Mouse (Mus musculus) MEL (cell line): Measurements from ENCODE around the gene Scaf4. TPM values are rescaled to one million over a fixed set of nuclear protein-coding genes. Genes with fewer than 3 reads are reported as not detected.
A peak's percentile ranks its signal among the peaks of the same experiment; 100 is the strongest.

Experiments
- DNase-seq: peaks from one replicate; pipeline ENCODE4 v3.0.0; 2011; ENCODE audit warnings: low read depth, low spot score
- H3K27ac ChIP-seq: 2 replicates; pipeline ENCODE4 v1.5.1; 2012; ENCODE audit warnings: low read depth, mild to moderate bottlenecking, control low read depth, low read length, moderate library complexity; ENCODE audit not compliant: control insufficient read depth
- H3K27me3 ChIP-seq, 2 experiments: fragments of 150-350 bp in 1 of 2; sonication (generic) in 1 of 2; 2 replicates each; pipeline ENCODE4 v1.6.1; 2012; ENCODE audit warnings: low read length in 2 of 2, mild to moderate bottlenecking in 2 of 2, improper control_type of control experiment in 1 of 2, moderate library complexity in 1 of 2; ENCODE audit not compliant: insufficient read depth in 2 of 2, control insufficient read depth in 1 of 2
- H3K36me3 ChIP-seq, 2 experiments: 2 replicates each; pipeline ENCODE4 v1.6.1; 2012 to 2014; ENCODE audit warnings: low read length in 2 of 2, improper control_type of control experiment in 1 of 2, inconsistent platforms in 1 of 2, mild to moderate bottlenecking in 1 of 2; ENCODE audit not compliant: insufficient read depth in 2 of 2, control insufficient read depth in 1 of 2
- H3K4me1 ChIP-seq, 2 experiments: fragments of 150-350 bp in 1 of 2; sonication (generic) in 1 of 2; 2 replicates each; pipeline ENCODE4 v1.6.1; 2012; ENCODE audit warnings: low read length in 2 of 2, improper control_type of control experiment in 1 of 2, mild to moderate bottlenecking in 1 of 2; ENCODE audit not compliant: insufficient read depth in 2 of 2, control insufficient read depth in 1 of 2
- H3K4me3 ChIP-seq, 2 experiments: fragments of 150-350 bp in 1 of 2; sonication (generic) in 1 of 2; 2 replicates each; pipeline ENCODE4 v1.5.1; 2012; ENCODE audit warnings: low read depth in 2 of 2, low read length in 2 of 2, mild to moderate bottlenecking in 2 of 2, moderate library complexity in 2 of 2, control low read depth in 1 of 2, improper control_type of control experiment in 1 of 2; ENCODE audit not compliant: control insufficient read depth in 1 of 2, insufficient read depth in 1 of 2
- H3K79me2 ChIP-seq: 2 replicates; pipeline ENCODE4 v1.6.1; 2012; ENCODE audit warnings: mild to moderate bottlenecking, low read length, moderate library complexity; ENCODE audit not compliant: control insufficient read depth, poor library complexity, insufficient read depth
- H3K9ac ChIP-seq: 2 replicates; pipeline ENCODE4 v1.6.1; 2012; ENCODE audit warnings: low read depth, mild to moderate bottlenecking, control low read depth, low read length, moderate library complexity; ENCODE audit not compliant: control insufficient read depth, poor library complexity, severe bottlenecking
- H3K9me3 ChIP-seq: fragments of 150-350 bp; sonication (generic); replicated peaks from 2 replicates; pipeline ENCODE4 v1.6.1; 2012; ENCODE audit warnings: mild to moderate bottlenecking, low read length, improper control_type of control experiment, moderate library complexity; ENCODE audit not compliant: insufficient read depth
- BHLHE40 ChIP-seq: IDR thresholded peaks from 2 replicates; pipeline ENCODE4 v1.6.1; 2012; ENCODE audit warnings: low read depth, mild to moderate bottlenecking, inconsistent platforms, low read length, improper control_type of control experiment, borderline replicate concordance
- CHD1 ChIP-seq: IDR thresholded peaks from 2 replicates; pipeline ENCODE4 v1.6.1; 2012; ENCODE audit warnings: low read depth, mild to moderate bottlenecking, inconsistent platforms, low read length, improper control_type of control experiment
- CTCF ChIP-seq, 3 experiments: IDR thresholded peaks in 2 of 3; conservative IDR thresholded peaks in 1 of 3; 2 replicates each; pipeline ENCODE4 v1.5.1; 2011 to 2012; ENCODE audit warnings: low read length in 3 of 3, low read depth in 2 of 3, mild to moderate bottlenecking in 2 of 3, improper control_type of control experiment in 1 of 3, inconsistent platforms in 1 of 3, mixed read lengths in 1 of 3, moderate library complexity in 1 of 3; ENCODE audit not compliant: control insufficient read depth in 1 of 3, insufficient read depth in 1 of 3, poor library complexity in 1 of 3, severe bottlenecking in 1 of 3
- E2F4 ChIP-seq: IDR thresholded peaks from 2 replicates; pipeline ENCODE4 v1.6.1; 2011; ENCODE audit warnings: low read depth, low read length, improper control_type of control experiment, borderline replicate concordance
- ELF1 ChIP-seq: IDR thresholded peaks from 2 replicates; pipeline ENCODE4 v1.6.1; 2014; ENCODE audit warnings: low read depth, mild to moderate bottlenecking, inconsistent platforms, low read length, improper control_type of control experiment, moderate library complexity
- GABPA ChIP-seq: IDR thresholded peaks from 2 replicates; pipeline ENCODE4 v1.6.1; 2012; ENCODE audit warnings: low read depth, mild to moderate bottlenecking, inconsistent platforms, low read length, improper control_type of control experiment, moderate library complexity
- JUND ChIP-seq: IDR thresholded peaks from 2 replicates; pipeline ENCODE4 v1.6.1; 2011; ENCODE audit warnings: low read depth, mild to moderate bottlenecking, improper control_type of control experiment, low read length
- KAT2A ChIP-seq: conservative IDR thresholded peaks from 2 replicates; pipeline ENCODE4 v1.6.1; 2012; ENCODE audit warnings: low read depth, low read length, improper control_type of control experiment, inconsistent platforms
- MAFK ChIP-seq: IDR thresholded peaks from 2 replicates; pipeline ENCODE4 v1.6.1; 2011; ENCODE audit warnings: low read depth, mild to moderate bottlenecking, low read length, improper control_type of control experiment, borderline replicate concordance
- MAX ChIP-seq: IDR thresholded peaks from 2 replicates; pipeline ENCODE4 v1.6.1; 2011; ENCODE audit warnings: low read length, improper control_type of control experiment
- MAZ ChIP-seq: IDR thresholded peaks from 2 replicates; pipeline ENCODE4 v1.6.1; 2012; ENCODE audit warnings: low read depth, mild to moderate bottlenecking, inconsistent platforms, low read length, improper control_type of control experiment
- MEF2A ChIP-seq: IDR thresholded peaks from 2 replicates; pipeline ENCODE4 v1.6.1; 2014; ENCODE audit warnings: low read depth, mild to moderate bottlenecking, inconsistent platforms, low read length, improper control_type of control experiment; ENCODE audit not compliant: poor library complexity, insufficient replicate concordance, severe bottlenecking; ENCODE audit errors: extremely low read depth
- MYB ChIP-seq: IDR thresholded peaks from 2 replicates; pipeline ENCODE4 v1.6.1; 2011; ENCODE audit warnings: mild to moderate bottlenecking, low read depth, low read length, improper control_type of control experiment
- MYC ChIP-seq: IDR thresholded peaks from 2 replicates; pipeline ENCODE4 v1.6.1; 2011; ENCODE audit warnings: low read depth, mild to moderate bottlenecking, low read length, improper control_type of control experiment, moderate library complexity
- NELFE ChIP-seq: IDR thresholded peaks from 2 replicates; pipeline ENCODE4 v1.6.1; 2011; ENCODE audit warnings: low read depth, low read length, improper control_type of control experiment
- POLR2AphosphoS2 ChIP-seq: IDR thresholded peaks from 2 replicates; pipeline ENCODE4 v1.6.1; 2011; ENCODE audit warnings: low read length, improper control_type of control experiment
- POLR2AphosphoS5 ChIP-seq: IDR thresholded peaks from 2 replicates; pipeline ENCODE4 v1.6.1; 2012; ENCODE audit warnings: low read depth, borderline replicate concordance, mild to moderate bottlenecking, inconsistent platforms, low read length, moderate library complexity, mixed read lengths
- RCOR1 ChIP-seq: IDR thresholded peaks from 2 replicates; pipeline ENCODE4 v1.6.1; 2012; ENCODE audit warnings: low read depth, mild to moderate bottlenecking, inconsistent platforms, low read length, improper control_type of control experiment
- TAL1 ChIP-seq: IDR thresholded peaks from 2 replicates; pipeline ENCODE4 v1.6.1; 2012; ENCODE audit warnings: mild to moderate bottlenecking, inconsistent platforms, low read length, moderate library complexity, mixed read lengths
- TBP ChIP-seq: IDR thresholded peaks from 2 replicates; pipeline ENCODE4 v1.8.0; 2011; ENCODE audit warnings: low read depth, low read length, improper control_type of control experiment
- USF2 ChIP-seq, 2 experiments: IDR thresholded peaks; 2 replicates each; pipeline ENCODE4 v1.6.1; 2011 to 2012; ENCODE audit warnings: improper control_type of control experiment in 2 of 2, low read length in 2 of 2, borderline replicate concordance in 1 of 2, inconsistent platforms in 1 of 2, low read depth in 1 of 2, mild to moderate bottlenecking in 1 of 2; ENCODE audit not compliant: insufficient read depth in 1 of 2
- ZC3H11A ChIP-seq: IDR thresholded peaks from 2 replicates; pipeline ENCODE4 v1.6.1; 2012; ENCODE audit warnings: low read depth, mild to moderate bottlenecking, inconsistent platforms, low read length, improper control_type of control experiment
- ZKSCAN1 ChIP-seq: IDR thresholded peaks from 2 replicates; pipeline ENCODE4 v1.6.1; 2012; ENCODE audit warnings: low read depth, mild to moderate bottlenecking, inconsistent platforms, low read length, improper control_type of control experiment, moderate library complexity
- ZMIZ1 ChIP-seq: IDR thresholded peaks from 2 replicates; pipeline ENCODE4 v1.6.1; 2012; ENCODE audit warnings: low read depth, mild to moderate bottlenecking, inconsistent platforms, low read length, improper control_type of control experiment, moderate library complexity
- ZNF384 ChIP-seq: IDR thresholded peaks from 2 replicates; pipeline ENCODE4 v1.6.1; 2012; ENCODE audit warnings: low read depth, mild to moderate bottlenecking, inconsistent platforms, low read length, improper control_type of control experiment
- polyA plus RNA-seq, 2 experiments: library from polyadenylated mRNA; stranded (reverse) in 1 of 2; unstranded in 1 of 2; fragments of >175 nt in 1 of 2; fragments of >200 nt in 1 of 2; gene quantifications; 2 replicates each; pipeline versions ENCODE4 v1.2.1 to v1.2.4; 2012; ENCODE audit warnings: low replicate concordance in 2 of 2, low read depth in 1 of 2; ENCODE audit not compliant: insufficient read length in 2 of 2, insufficient read depth in 1 of 2, missing spikeins in 1 of 2
- total RNA-seq: library from RNA; depleted of rRNA; stranded (reverse); fragments of 300-350 nt; gene quantifications from 2 replicates; pipeline ENCODE4 v1.2.3, GENCODE M21; 2012

The Scaf4 gene
- total and polyA plus RNA-seq, 3 experiments = 12.3 to 56.2 TPM; not detected in 1

DNA sequence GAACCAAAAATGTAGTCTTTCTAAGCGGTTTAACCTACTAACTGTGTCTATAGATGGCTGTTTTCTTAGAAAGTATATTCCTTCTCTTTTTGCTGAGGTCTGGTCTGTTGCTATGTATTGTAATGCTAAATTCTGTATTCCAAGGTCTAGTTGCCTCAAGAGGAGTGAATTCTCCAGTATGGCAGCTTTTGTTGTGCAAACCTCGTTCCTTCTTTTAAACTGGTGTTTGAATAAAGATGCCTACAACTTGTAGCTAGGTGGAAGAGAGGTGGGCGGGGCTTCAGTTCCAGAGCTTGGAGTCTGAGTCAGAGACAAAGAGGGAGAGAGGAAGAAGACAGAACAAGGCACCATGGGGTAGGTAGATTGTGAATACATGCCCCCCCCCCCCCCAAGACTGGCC lies 25.5 kb upstream of the Scaf4 start:
- Histone ChIP-seq H3K9me3 (no peaks in the 10 kb centered on the region), H3K36me3 (no peaks in the 10 kb centered on the region), H3K4me3 (no peak overlapping the region), H3K9ac (no peak overlapping the region), H3K27me3 (no peaks in the 10 kb centered on the region; a peak in 1 of 4 replicates), H3K4me1 (no peaks in the 10 kb centered on the region), H3K79me2 (no peaks in the 10 kb centered on the region), H3K27ac (no peak overlapping the region)
- TF ChIP-seq E2F4 (no peak), RCOR1 (no peak), MEF2A (no peak), MAX (no peak), KAT2A (no peak)
- DNase-seq = peak; percentile 30

DNA sequence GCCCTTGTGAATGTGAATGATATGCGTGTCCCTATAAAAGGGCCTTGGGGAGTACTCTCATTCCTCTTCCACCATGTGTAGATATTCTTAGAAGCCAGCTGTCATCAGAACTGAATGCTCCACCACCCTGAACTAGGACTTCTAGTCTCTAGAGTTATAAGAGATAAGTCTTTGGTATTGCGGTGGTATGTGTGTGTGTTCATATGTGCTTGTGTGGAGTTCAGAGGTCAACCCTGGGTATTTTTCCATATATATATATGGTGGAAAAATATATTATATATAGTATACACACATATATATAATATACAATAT lies 19.6 kb upstream of the Scaf4 start:
- no peaks in the 10 kb centered on the region for H3K4me1 ChIP-seq
- H3K27ac ChIP-seq = no peak overlapping the region
- TF ChIP-seq MAFK (no peak), ZC3H11A (no peak), NELFE (no peak), JUND (no peak), ZKSCAN1 (no peak)
- no peaks in the 10 kb centered on the region; a peak in 1 of 4 replicates for H3K27me3 ChIP-seq
- no peak for DNase-seq
- H3K4me3 ChIP-seq = no peak overlapping the region
- H3K9me3 ChIP-seq = no peaks in the 10 kb centered on the region
- no peaks in the 10 kb centered on the region for H3K36me3 ChIP-seq
- no peaks in the 10 kb centered on the region for H3K79me2 ChIP-seq
- no peak overlapping the region for H3K9ac ChIP-seq

GRCm38 (mm10) chr16:90303286-90303987 lies 19.1 kb upstream of the Scaf4 start:
- H3K27me3 ChIP-seq = no peaks in the 10 kb centered on the region; a peak in 1 of 4 replicates
- TF ChIP-seq GABPA (no peak), RCOR1 (no peak), ZNF384 (no peak), POLR2AphosphoS2 (no peak), BHLHE40 (no peak), KAT2A (no peak), CHD1 (no peak), TBP (no peak), MEF2A (no peak), ELF1 (no peak), POLR2AphosphoS5 (no peak), TAL1 (no peak), MAZ (no peak), MYB (no peak), CTCF (IDR thresholded peaks at IDR 0.05 in 2 of 3, conservative IDR thresholded peaks at IDR 0.05 in 1 of 3; ENCODE audit: control insufficient read depth in 1 of 3, insufficient read depth in 1 of 3, low read depth in 2 of 3, low read length in 3 of 3, poor library complexity in 1 of 3, severe bottlenecking in 1 of 3) (no peak), MYC (no peak), USF2 (IDR thresholded peaks at IDR 0.05; ENCODE audit: borderline replicate concordance in 1 of 2, insufficient read depth in 1 of 2, low read depth in 1 of 2, low read length in 2 of 2) (no peak), ZMIZ1 (no peak), E2F4 (no peak)
- DNase-seq = no peak

More at GRCm38 (mm10) chr16:90303286-90303987, 19.1 kb upstream of the Scaf4 start:
- H3K4me1 ChIP-seq = no peaks in the 10 kb centered on the region
- H3K36me3 ChIP-seq = no peaks in the 10 kb centered on the region
- H3K9me3 ChIP-seq = no peaks in the 10 kb centered on the region
- no peak overlapping the region for H3K27ac ChIP-seq
- H3K9ac ChIP-seq = no peak overlapping the region
- no peak overlapping the region for H3K4me3 ChIP-seq
- no peaks in the 10 kb centered on the region for H3K79me2 ChIP-seq
